Mouse (Mus musculus): ENCODE data around the gene Mthfd1l.
"Not testable (repeated sequence)": the region's sequence is repeated elsewhere in the genome, so short reads cannot be mapped to it uniquely, and the experiment has no call there.

Gene Mthfd1l

DNA sequence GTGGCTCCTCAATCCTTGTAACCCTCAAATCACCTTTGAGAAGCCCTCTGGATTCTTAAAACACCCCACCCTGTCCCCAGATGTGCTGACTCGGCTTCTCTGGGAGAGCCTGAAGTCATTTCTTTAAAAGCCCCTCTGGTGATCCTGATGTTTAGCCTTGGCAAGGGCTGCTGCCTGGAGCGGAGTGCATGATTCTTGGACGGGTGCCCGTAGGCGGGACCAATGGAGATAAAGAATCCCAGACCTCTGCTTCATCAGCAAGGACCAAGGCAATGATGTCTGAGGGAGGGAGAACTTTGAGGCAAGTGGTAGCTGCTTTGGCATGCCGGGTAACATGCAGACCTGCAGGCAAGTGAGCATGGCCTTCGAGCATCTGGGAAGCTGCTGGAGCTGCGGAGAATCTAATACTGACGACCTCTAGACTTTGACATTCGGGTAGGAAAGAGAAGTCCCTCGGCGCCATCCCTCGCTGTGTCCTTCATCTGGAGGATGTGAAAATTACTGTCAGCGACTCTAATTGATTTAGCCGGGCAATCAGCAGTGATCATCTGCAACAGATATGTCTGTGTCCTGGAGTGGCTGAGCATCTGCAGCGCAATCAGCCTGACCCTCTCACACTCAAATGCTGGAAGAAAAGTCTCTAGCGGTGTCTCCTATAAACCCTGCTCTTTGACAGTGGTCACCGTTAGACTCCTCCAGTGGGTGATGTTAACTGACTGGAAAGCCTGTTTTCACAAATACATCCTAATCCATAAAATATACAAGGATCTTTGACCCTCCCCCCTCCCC is 215.9 kb downstream of the Mthfd1l start:
- no peak for DNase-seq (ENCODE audit: extremely low read depth, low read depth, low spot score)

DNA sequence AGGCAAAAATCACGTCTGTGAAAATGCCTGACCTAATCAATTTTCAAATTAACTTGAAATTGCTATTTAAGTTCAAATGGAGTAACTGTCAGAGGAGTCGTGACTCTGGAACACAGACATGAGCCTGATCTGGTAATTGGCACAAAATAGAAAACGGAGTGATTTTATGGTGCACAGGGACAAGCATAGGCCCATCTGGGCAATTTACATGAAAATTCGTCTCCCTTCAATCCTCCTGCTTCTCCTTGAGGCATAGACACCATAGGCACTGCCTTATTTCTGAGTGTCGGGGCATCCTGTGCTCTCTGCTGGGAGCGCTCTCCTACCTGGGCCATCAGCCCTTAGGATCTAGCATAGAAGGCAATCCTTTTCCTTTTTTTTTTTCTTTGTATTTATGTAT is 216.5 kb downstream of the Mthfd1l start:
- no peak for DNase-seq (ENCODE audit: extremely low read depth, low read depth, low spot score)

GRCm38 (mm10) chr10:4198978-4199377 is 226.1 kb downstream of the Mthfd1l start:
- DNase-seq (ENCODE audit: extremely low read depth, low read depth, low spot score): no peak

- DNase-seq (ENCODE audit: extremely low read depth, low read depth, low spot score): no peak
Measured at GRCm38 (mm10) chr10:4199926-4200325, 227.0 kb downstream of the Mthfd1l start.

- no peak for DNase-seq (ENCODE audit: extremely low read depth, low read depth, low spot score)
Measured at GRCm38 (mm10) chr10:4200546-4201104, 227.7 kb downstream of the Mthfd1l start.

DNA sequence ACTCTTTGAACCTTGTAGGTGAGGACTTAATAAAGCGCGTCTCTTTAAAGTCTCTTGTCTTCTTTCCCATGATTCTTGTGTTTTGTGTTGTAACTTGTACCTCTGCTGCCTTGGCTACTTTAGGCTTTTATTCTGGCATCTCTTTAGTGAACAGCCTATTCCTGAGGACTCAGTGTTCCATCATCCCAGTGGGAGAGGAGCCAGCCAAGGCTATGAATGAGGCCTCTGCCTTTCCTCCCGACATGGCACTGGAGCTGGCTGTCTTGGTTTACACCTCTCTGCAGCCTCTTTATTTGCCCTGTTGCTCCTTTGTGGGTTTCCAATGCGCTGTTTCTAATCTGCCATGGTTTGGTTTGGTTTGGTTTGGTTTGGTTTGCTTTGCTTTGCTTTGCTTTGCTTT is 228.2 kb downstream of the Mthfd1l start:
- no peak for DNase-seq (ENCODE audit: extremely low read depth, low read depth, low spot score)

DNA sequence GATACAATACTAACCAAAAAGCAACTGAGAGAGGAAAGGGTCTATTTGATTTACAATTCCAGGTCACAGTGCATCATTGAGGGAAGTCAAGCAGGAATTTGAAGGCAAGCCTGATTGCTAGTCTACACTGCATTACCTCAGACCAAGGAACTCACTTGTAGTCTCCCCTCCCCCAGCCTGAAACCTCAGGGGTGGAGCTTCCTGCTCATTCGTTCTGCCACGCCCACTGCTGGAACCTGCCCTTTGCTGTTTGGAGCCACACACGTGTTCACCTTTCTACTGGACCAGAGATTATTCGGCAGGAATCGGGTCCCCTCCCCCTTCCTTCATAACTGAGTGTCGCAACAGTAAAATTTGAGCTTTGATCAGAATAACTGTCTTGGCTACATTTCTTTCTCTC is 230.7 kb downstream of the Mthfd1l start:
- DNase-seq (ENCODE audit: extremely low read depth, low read depth, low spot score): not testable (repeated sequence)

DNA sequence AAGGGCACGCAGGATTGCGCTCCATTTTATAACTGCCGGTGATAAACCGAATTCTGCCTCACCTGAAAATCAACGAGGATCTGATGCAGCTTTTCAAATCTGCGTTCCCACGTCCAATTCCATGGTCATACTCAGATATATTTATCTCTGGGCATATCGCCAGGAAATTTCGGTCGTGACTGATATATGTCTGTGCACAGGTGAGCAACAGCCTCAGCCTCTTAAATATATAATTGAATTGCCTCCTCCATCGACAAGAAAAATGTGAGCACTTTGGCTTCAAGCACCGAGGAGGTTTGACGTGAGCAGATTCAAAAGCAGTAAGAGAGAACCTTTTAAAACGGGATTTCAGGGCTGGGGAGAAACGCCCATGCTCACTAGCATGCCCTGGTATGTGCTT is 236.1 kb downstream of the Mthfd1l start:
- DNase-seq (ENCODE audit: extremely low read depth, low read depth, low spot score): no peak

- no peak for DNase-seq (ENCODE audit: extremely low read depth, low read depth, low spot score)
Measured at GRCm38 (mm10) chr10:4210313-4211066, 237.6 kb downstream of the Mthfd1l start.

GRCm38 (mm10) chr10:4211067-4211447 is 238.1 kb downstream of the Mthfd1l start:
- DNase-seq (ENCODE audit: extremely low read depth, low read depth, low spot score): no peak
